Mouse (Mus musculus) limb, embryonic 14.5 days (tissue): ENCODE measurements at regions not wholly inside any gene's neighbourhood (a gene's known extent, or its start where the extent isn't known, plus 50 kb on each side); places are given as distances from the start of the nearest gene placed in this dataset.
A peak's percentile ranks its signal among the peaks of the same experiment; 100 is the strongest.

Source experiments
- ATAC-seq: fragments of 200-750 bp; cut with Nextera tagmentation; 2 replicates; pipeline ENCODE4 v1.8.0; 2017; ENCODE audit warnings: low read depth, moderate number of reproducible peaks, moderate TSS enrichment; ENCODE audit not compliant: low FRiP score
- DNase-seq: peaks from one replicate; pipeline ENCODE4 v3.0.0-alpha.2; 2015; ENCODE audit warnings: low spot score
- H3K27ac ChIP-seq: fragments of 300-500 bp; sonication (generic); replicated peaks from 2 replicates; pipeline ENCODE4 v1.5.1; 2014; ENCODE audit warnings: low read depth, mild to moderate bottlenecking, low read length, moderate library complexity, mixed read lengths
- H3K27me3 ChIP-seq: fragments of 300-500 bp; sonication (generic); 2 replicates; pipeline ENCODE4 v1.6.1; 2014; ENCODE audit warnings: low read length, mixed read lengths; ENCODE audit not compliant: control insufficient read depth, insufficient read depth
- H3K36me3 ChIP-seq: fragments of 300-500 bp; sonication (generic); 2 replicates; pipeline ENCODE4 v1.6.1; 2014; ENCODE audit warnings: mild to moderate bottlenecking, low read length, moderate library complexity, mixed read lengths; ENCODE audit not compliant: control insufficient read depth, insufficient read depth
- H3K4me1 ChIP-seq: fragments of 300-500 bp; sonication (generic); 2 replicates; pipeline ENCODE4 v1.6.1; 2014; ENCODE audit warnings: antibody characterized with exemption, low read length, mixed read lengths; ENCODE audit not compliant: control insufficient read depth, insufficient read depth
- H3K4me2 ChIP-seq: fragments of 300-500 bp; sonication (generic); replicated peaks from 2 replicates; pipeline ENCODE4 v1.6.1; 2014; ENCODE audit warnings: low read depth, mild to moderate bottlenecking, low read length, moderate library complexity; ENCODE audit not compliant: severe bottlenecking
- H3K4me3 ChIP-seq: fragments of 300-500 bp; sonication (generic); replicated peaks from 2 replicates; pipeline ENCODE4 v1.5.1; 2014; ENCODE audit warnings: low read length
- H3K9ac ChIP-seq: fragments of 300-500 bp; sonication (generic); 2 replicates; pipeline ENCODE4 v1.6.1; 2014; ENCODE audit warnings: mild to moderate bottlenecking, low read depth, low read length, moderate library complexity; ENCODE audit not compliant: severe bottlenecking
- H3K9me3 ChIP-seq: fragments of 300-500 bp; sonication (generic); 2 replicates; pipeline ENCODE4 v1.6.1; 2016; ENCODE audit warnings: low read length; ENCODE audit not compliant: control insufficient read depth
- POLR2A ChIP-seq: fragments of 200-500 bp; IDR thresholded peaks from 2 replicates; pipeline ENCODE4 v1.8.0; 2012; ENCODE audit warnings: inconsistent platforms, mild to moderate bottlenecking, moderate library complexity, borderline replicate concordance; ENCODE audit not compliant: insufficient read depth, insufficient read length; ENCODE audit errors: extremely low read depth
- WGBS: fragments of 180-500 bp; shearing (Covaris S2); extraction: QIAGEN DNeasy Blood & Tissue Kit; methylation state at CpG from one replicate; pipeline ENCODE4 v1.1.7; 2014; 5-methylcytosine and 5-hydroxymethylcytosine counted together

GRCm38 (mm10) chr11:109076587-109077417, 67.4 kb downstream of the E030025P04Rik start:
- DNase-seq, result no peak
- WGBS, result 70% methylated on average over 19 of the region's 19 CpGs
- Histone ChIP-seq H3K36me3 (no peaks in the 10 kb centered on the region), H3K27ac (no peak overlapping the region), H3K27me3 (no peaks in the 10 kb centered on the region), H3K9me3 (no peaks in the 10 kb centered on the region), H3K4me3 (no peak overlapping the region), H3K4me2 (no peak overlapping the region), H3K4me1 (peaks cover 15% of the 10 kb centered on the region), H3K9ac (no peak overlapping the region)
- ATAC-seq, result no peak
- no peak for TF ChIP-seq POLR2A

- no peak overlapping the region for H3K9ac ChIP-seq
- no peak overlapping the region for H3K4me2 ChIP-seq
- TF ChIP-seq POLR2A, result no peak
- peaks cover 7% of the 10 kb centered on the region for H3K27me3 ChIP-seq
- no peaks in the 10 kb centered on the region for H3K36me3 ChIP-seq
- H3K9me3 ChIP-seq, result no peaks in the 10 kb centered on the region
- peaks cover 16% of the 10 kb centered on the region for H3K4me1 ChIP-seq
- ATAC-seq, result no peak
- WGBS, result 61% methylated on average over 2 of the region's 2 CpGs
- H3K4me3 ChIP-seq, result no peak overlapping the region
- no peak for DNase-seq
- H3K27ac ChIP-seq, result no peak overlapping the region
Measured at GRCm38 (mm10) chr11:109071340-109071739, 72.8 kb downstream of the E030025P04Rik start.

- no peaks in the 10 kb centered on the region for H3K36me3 ChIP-seq
- DNase-seq, result no peak
- H3K9ac ChIP-seq, result no peak overlapping the region
- no peak overlapping the region for H3K27ac ChIP-seq
- no peak overlapping the region for H3K4me3 ChIP-seq
- ATAC-seq, result no peak
- H3K27me3 ChIP-seq, result peaks cover 7% of the 10 kb centered on the region
- H3K4me1 ChIP-seq, result peaks cover 16% of the 10 kb centered on the region
- no peak overlapping the region for H3K4me2 ChIP-seq
- no peak for TF ChIP-seq POLR2A
- WGBS, result 41% methylated on average over 9 of the region's 9 CpGs
- H3K9me3 ChIP-seq, result no peaks in the 10 kb centered on the region
Measured at GRCm38 (mm10) chr11:109070412-109070811, 73.8 kb downstream of the E030025P04Rik start.

DNA sequence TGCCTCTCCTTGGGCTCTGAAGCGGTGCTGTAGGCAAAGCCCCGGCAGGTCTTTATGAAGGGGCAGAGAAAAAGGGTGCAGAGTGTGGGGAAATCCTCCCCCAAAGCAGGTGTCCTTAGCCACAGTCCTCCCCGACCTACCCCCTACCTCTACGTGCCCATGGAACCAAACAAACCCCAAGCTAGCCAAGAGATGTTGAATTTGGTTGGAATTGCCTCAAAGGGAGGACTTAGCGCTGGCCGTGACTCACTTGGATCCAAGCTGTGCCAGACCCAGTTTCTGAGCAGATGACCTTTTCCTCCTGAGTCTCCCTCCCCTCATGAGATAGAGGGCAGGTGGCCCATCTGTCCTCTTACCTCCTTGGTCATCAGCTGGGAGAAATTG, 74.9 kb downstream of the E030025P04Rik start:
- H3K9me3 ChIP-seq, result no peaks in the 10 kb centered on the region
- no peak overlapping the region for H3K4me2 ChIP-seq
- no peak overlapping the region for H3K4me3 ChIP-seq
- no peak for TF ChIP-seq POLR2A
- H3K27ac ChIP-seq, result 0 out of 2 replicates have a peak overlapping the region, but pooled peaks have one; percentile 33
- ATAC-seq (no peak), DNase-seq (no peak)
- H3K36me3 ChIP-seq, result no peaks in the 10 kb centered on the region
- peaks cover 7% of the 10 kb centered on the region for H3K27me3 ChIP-seq
- H3K9ac ChIP-seq, result no peak overlapping the region
- WGBS, result 47% methylated on average over 6 of the region's 6 CpGs
- H3K4me1 ChIP-seq, result peaks cover 16% of the 10 kb centered on the region

GRCm38 (mm10) chr11:109068371-109069325, 75.5 kb downstream of the E030025P04Rik start:
- no peak overlapping the region for H3K9ac ChIP-seq
- 12% methylated on average over 22 of the region's 22 CpGs for WGBS
- peaks cover 7% of the 10 kb centered on the region for H3K27me3 ChIP-seq
- peaks cover 16% of the 10 kb centered on the region for H3K4me1 ChIP-seq
- H3K9me3 ChIP-seq, result no peaks in the 10 kb centered on the region
- DNase-seq, result peak; percentile 75
- H3K36me3 ChIP-seq, result no peaks in the 10 kb centered on the region
- ATAC-seq, result peak; percentile 41; the same call in 1 of the 2 replicates
- peak overlapping the region; percentile 33; the same call in 1 of the 2 replicates for H3K27ac ChIP-seq
- no peak overlapping the region for H3K4me3 ChIP-seq
- peak overlapping the region; percentile 5; the same call in 1 of the 2 replicates for H3K4me2 ChIP-seq
- TF ChIP-seq POLR2A, result no peak
